Mouse (Mus musculus): ENCODE results near the gene Psmd5.

The Psmd5 gene

GRCm38 (mm10) chr2:34874816-34875345 lies at the start of gene Psmd5:
Psmd5 (minus strand) TSS chr2:34874968.
- no peak for DNase-seq (ENCODE audit: extremely low read depth, insufficient read length, low spot score)

GRCm38 (mm10) chr2:34922729-34923128 lies 48.0 kb upstream of the Psmd5 start:
- DNase-seq (ENCODE audit: extremely low read depth, insufficient read length, low spot score) = no peak

DNA sequence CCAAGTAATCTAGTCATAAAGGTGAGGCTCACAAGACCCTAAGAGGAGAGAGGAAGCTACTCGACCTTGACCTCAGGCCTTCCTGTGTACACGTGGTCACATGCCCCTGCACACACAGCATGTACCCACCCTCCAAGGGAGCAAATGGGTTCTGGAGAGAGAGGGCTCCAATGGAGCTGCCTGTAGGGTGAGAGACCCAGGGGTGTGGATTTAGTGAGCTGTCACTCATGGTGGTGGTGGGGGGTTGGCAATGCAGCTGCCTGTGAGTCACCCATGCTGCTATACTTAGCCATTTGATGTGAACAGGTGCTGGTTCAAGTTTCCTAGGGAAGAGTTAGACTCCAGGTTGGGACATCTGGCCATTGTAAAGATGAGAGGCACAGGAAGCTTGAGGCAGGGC lies 45.4 kb upstream of the Psmd5 start:
- DNase-seq (ENCODE audit: extremely low read depth, insufficient read length, low spot score) = no peak

DNA sequence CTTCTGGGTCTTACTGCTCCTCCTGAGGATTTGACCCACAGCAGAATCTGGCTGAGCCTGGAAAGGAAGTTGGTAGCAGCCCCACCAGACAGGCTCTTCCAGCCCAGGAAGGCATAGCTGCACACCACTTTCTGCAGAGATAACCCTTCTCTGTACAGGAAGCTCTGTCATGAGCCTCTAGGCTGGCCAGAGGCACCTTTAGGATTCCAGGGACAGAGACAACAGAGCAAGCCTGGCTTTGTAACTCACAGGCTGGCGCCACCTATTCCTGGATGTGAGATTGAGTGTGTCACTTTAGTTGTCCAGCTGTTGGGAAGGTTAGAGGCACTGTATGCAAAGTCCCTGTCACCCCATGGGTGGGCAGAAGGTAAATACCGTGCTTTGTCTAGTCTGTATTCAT lies 40.3 kb upstream of the Psmd5 start:
- no peak for DNase-seq (ENCODE audit: extremely low read depth, insufficient read length, low spot score)

GRCm38 (mm10) chr2:34914823-34915082 lies 40.0 kb upstream of the Psmd5 start:
- DNase-seq (ENCODE audit: extremely low read depth, insufficient read length, low spot score) = no peak

GRCm38 (mm10) chr2:34914069-34914822 lies 39.5 kb upstream of the Psmd5 start:
- DNase-seq (ENCODE audit: extremely low read depth, insufficient read length, low spot score) = peak; percentile 84

DNA sequence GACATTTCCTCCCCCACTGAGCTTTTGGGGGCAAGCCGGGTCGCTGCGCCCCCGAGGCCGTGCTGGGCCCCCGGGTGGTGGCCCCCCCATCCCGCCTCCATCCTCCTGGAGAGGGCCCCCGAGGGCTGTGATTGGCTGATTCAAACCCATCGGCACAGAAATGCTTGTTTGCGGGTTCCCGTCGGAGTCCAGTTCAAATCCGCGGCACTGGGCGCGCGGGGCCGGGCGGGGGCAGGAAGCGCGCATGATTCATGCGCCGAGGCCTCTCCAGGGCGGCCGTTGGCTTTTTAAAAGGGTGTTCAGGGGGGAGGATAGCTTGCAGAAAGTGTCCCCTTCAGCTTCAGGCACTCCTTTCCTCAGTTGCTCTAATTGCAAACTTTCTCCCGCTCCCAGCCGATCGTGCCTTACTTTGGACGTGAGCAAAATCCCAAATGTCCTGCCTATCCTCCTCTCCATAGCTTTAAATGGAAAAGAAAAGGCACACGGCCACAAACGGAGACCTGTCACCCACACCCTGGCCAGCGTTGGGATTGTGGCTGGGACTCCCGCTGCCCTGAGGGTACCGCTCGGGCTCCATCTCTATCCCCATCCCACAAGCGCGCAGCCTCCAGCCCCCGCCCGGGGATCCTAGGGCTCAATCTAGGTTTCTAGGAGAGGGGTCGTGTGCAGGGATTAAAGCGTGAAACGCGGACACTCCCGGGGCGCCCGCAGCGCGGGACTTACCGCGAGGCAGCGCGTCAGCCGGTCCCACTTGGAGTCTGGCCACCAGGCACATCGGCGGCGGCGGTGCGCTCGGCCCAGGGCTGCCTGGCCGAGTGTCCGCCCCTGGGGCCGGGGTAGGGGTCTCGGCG lies 38.7 kb upstream of the Psmd5 start, which contains the start of gene Phf19:
Gene Phf19, minus strand, starts transcription at position 809 of the 851 bp plus-strand sequence.
- DNase-seq (ENCODE audit: extremely low read depth, insufficient read length, low spot score) = peak; percentile 90

- no peak for DNase-seq (ENCODE audit: extremely low read depth, insufficient read length, low spot score)
Measured at GRCm38 (mm10) chr2:34912613-34913012, 37.8 kb upstream of the Psmd5 start.

GRCm38 (mm10) chr2:34911871-34912270 lies 37.1 kb upstream of the Psmd5 start:
- DNase-seq (ENCODE audit: extremely low read depth, insufficient read length, low spot score) = no peak

- DNase-seq (ENCODE audit: extremely low read depth, insufficient read length, low spot score) = no peak
Measured at GRCm38 (mm10) chr2:34909719-34910118, 35.0 kb upstream of the Psmd5 start.

DNA sequence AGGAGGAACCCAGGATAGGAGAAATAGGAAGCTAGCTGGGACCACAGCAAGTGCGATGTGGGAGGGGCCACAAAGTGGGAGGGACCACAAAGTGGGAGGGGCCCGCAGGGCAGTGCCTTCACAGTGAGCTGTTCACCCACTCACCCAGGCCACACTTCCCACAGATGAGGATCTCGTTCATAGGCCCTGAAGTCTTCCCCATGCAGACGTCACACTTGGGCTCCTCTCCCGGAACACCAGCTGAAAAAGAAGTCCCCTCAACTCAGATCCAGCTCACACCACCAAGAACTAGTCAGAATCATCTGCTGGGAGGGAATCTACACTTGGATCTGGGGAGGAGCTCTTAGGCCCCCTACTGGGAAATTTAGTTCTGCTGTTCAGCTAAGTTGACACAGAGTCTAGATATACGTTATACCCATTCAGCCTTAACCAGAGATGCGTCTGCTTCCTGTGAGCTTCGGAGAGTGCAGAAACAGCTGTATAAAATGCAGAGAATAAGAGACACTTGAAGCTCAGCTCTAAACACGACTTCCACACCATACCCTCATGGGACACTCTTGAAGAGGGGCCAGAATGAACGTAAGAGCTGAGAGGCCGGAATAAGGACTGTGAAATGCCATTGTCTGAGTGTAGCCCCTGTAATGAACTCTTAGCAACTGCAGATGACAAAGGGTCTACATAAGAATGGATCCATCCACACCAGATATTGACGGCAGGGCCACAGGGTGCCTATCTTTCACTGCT lies 32.3 kb upstream of the Psmd5 start:
- DNase-seq (ENCODE audit: extremely low read depth, insufficient read length, low spot score) = peak; percentile 46

DNA sequence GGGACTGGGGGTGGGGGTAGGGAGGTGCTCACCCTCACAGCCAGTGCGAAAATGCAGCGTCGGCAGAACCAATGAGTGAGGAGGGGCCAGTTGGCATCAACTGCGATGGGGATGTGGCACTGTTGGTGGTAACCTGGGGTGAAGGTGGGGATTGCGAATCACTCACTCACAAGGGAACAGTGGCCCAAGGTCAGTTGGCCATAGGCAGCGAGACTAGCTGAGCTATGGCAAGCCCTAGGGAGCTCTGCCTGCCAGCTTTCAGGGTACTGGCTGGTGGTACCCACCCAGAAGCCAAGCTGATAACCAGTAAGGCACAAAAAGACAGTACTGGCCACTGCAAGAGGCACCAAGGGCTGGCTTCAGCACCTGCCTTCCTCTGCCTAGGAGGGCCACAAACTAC lies 31.7 kb upstream of the Psmd5 start:
- DNase-seq (ENCODE audit: extremely low read depth, insufficient read length, low spot score) = no peak

DNA sequence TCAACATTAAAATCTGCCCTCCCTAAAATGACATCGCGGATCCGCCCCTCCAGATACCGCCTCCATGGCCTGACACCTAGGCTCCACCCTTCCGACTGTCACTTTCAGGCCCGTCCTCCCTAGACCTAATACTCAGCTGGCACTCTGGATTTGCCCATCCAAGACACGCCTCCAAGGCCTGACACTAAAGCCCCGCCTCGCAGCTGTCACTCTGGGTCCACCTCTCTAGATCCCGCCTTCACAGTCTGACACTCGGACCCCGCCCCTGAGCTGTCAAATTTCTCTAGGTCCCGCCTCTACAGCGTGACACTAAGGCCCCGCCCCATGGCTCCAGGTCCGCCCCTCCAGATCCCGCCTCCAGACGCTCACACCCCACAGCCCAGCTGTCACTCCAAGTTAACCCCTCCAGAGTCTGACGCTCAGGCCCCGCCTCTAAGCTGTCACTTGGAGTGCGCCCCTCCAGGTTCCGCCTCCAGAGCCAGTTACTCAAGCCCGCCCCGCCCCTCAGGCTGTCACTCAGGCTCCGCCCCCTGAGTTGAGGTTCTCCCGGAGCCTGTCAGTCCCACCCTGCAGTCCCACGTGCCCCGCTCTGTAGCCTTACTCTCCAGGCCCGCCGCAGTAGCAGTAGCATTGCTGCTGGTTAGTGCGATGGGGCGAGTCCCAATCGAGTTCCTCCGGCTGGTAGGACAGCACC lies 30.2 kb upstream of the Psmd5 start:
- DNase-seq (ENCODE audit: extremely low read depth, insufficient read length, low spot score) = peak; percentile 83

DNA sequence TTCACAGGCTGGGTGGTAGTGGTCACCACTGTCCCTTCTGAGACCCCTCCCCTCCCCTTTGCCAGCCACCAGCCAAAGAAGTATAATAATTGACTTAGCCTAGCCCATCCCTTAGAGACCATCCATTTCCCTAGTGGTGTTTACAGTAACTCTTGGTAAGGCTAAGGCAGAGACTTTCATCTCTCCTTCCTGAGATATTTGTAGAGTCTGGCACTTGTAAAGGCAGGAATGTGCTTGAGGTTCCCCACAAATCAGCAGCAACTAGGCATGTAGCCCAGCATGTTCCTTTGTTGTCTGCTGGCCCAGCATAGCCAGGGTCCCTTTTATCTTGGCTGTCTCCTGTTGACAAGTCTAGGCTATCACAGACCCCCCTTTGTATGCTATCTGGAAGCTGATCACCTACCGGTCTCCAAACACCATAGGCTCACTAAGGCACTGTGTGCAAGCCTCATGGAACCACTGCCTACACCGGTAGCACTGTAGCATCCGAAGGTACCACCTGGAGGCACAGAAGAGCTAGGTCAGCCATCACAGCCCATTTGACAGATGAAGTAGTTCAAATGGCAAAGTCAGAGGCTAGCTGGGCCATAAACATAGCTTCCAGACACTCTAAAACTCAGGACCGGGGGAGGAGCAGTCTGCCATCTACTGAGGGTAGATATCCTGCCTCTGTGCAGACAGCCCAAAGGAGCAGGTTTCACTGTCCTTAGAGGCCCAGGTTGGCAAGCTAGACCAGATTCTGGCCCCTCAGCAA lies 29.1 kb upstream of the Psmd5 start:
- DNase-seq (ENCODE audit: extremely low read depth, insufficient read length, low spot score) = no peak

DNA sequence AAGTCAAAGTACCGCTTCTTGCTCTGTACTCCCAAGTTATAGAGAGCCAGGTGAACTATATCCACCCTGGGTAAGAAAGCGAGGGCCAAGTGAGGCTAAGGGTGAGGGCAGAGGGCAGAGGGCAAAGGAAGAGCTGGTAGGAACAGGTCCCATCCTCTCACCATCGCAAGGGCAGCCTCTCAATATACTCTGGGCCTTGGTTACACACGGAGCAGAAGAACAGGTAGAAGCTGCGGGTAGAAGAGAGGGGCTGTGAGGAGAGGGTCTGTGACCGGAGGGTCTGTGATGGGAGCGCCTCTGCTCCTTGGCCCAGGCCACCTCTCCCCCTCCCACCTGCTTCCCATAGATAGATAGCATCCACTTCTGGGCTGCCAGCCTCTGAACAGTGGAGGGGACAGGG lies 28.4 kb upstream of the Psmd5 start:
- no peak for DNase-seq (ENCODE audit: extremely low read depth, insufficient read length, low spot score)

- DNase-seq (ENCODE audit: extremely low read depth, insufficient read length, low spot score) = no peak
Measured at GRCm38 (mm10) chr2:34902731-34903130, 28.0 kb upstream of the Psmd5 start.

DNA sequence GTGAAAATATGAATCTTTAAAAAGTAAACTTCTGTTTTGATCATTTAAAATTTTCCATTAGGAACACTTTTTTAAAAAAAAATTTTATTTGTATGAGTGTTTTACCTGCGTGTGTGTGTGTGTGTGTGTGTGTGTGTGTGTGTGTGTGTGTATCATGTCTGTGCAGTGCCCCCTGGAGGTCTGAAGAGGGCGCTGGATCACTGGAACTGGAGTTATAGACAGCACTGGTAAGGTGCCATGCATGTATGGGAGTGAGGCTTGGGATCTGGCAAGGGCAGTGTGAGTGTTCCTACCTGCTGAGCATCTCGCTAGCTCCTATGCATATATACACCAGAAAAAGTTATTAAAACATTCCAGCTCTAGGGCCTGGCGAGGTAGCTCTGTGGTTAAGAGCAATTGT lies 27.0 kb upstream of the Psmd5 start:
- no peak for DNase-seq (ENCODE audit: extremely low read depth, insufficient read length, low spot score)

GRCm38 (mm10) chr2:34900412-34900811 lies 25.6 kb upstream of the Psmd5 start:
- no peak for DNase-seq (ENCODE audit: extremely low read depth, insufficient read length, low spot score)

DNA sequence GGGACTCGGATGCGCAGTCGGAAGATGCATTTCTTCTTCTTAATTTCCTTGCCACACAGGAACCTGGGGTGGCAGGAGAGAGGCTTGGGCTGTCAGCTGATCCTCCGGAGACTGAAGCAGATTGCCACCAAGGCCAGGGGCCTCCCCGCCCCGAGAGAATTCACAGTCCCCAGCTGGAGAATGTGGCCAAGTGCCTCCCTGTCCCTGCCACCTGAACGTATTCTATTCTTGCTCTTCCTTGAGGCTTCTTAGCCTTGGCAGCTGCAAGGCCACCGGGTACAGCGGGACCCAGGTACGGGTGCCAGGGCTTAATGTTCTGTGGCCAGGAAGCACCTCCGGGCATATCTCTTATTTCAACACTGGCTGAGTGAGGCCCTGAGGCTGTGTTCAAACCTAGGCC lies 24.9 kb upstream of the Psmd5 start:
- DNase-seq (ENCODE audit: extremely low read depth, insufficient read length, low spot score) = no peak

- DNase-seq (ENCODE audit: extremely low read depth, insufficient read length, low spot score) = no peak
Measured at GRCm38 (mm10) chr2:34897820-34898219, 23.1 kb upstream of the Psmd5 start.

All from 3134 (cell line).